Mouse (Mus musculus): ENCODE data around the gene Disp2.

DNA sequence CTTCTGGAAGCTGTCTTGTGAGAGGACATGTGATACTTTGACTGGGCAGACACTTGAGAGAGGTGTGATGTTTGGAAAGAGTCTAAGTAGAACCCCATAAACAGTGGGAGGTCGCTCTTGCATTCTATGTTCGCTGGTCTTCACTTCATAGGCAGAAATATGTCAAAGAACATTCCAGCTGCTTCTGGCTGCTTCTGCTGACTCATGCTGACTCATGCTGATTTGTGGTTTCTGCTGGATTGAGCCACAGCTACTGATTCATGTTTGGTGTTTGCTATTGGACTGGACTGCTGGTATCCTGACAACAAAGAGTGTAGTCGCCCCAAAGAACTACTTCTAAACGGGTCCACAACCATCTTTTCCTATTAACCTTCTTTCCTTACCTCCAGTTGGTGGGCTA lies 62.3 kb downstream of the Disp2 start:
- no peak for TF ChIP-seq POLR2A (IDR thresholded peaks at IDR 0.05; ENCODE audit: insufficient read length, low read depth)
- TF ChIP-seq USF1 (IDR thresholded peaks at IDR 0.05; ENCODE audit: low read depth): no peak
- TF ChIP-seq POLR2AphosphoS2 (IDR thresholded peaks at IDR 0.05; ENCODE audit: insufficient read length, low read depth): no peak
- TF ChIP-seq TCF3 (IDR thresholded peaks at IDR 0.05; ENCODE audit: insufficient read length, low read depth): no peak
- no peak for TF ChIP-seq MAX (IDR thresholded peaks at IDR 0.05; ENCODE audit: low read depth)
- TF ChIP-seq MYOD1 (IDR thresholded peaks at IDR 0.05; ENCODE audit: control insufficient read depth in 1 of 3, insufficient read length in 2 of 3, low read depth in 2 of 3): peak in 1 of 3 experiments; percentile 52

Data from myocyte (in vitro differentiated cells).